Mouse (Mus musculus): ENCODE data around the gene Rdm1. TPM values are rescaled to one million over a fixed set of nuclear protein-coding genes. Genes with fewer than 3 reads are reported as not detected.
"Not testable (repeated sequence)": the region's sequence is repeated elsewhere in the genome, so short reads cannot be mapped to it uniquely, and the experiment has no call there.

Gene Rdm1
- polyA plus RNA-seq, 1 experiment from 2014 or later = 8.3 TPM

DNA sequence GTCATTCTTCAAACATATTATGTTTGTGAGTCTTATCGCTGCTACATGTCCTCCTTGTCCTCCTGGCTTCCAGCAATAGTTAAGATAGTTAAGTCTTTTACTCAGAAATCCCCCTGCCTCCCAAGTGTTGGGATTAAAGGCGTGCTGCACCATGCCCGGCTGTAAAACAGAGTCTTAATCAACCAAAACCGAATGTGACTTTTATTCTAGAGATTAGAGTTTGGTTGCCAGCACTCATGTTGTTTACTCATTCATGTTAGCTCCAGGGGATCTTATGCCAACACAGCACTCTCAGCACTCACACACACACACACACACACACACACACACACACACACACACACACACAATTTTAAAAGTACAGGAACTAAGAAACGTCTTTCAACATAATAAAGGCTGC is 15.9 kb downstream of the Rdm1 start:
- H3K9ac ChIP-seq = no peak overlapping the region
- DNase-seq = no peak
- no peaks in the 10 kb centered on the region for H3K27me3 ChIP-seq
- no peak overlapping the region for H3K4me3 ChIP-seq (replicated peaks)
- H3K4me2 ChIP-seq = 0 out of 2 replicates have a peak overlapping the region, but pooled peaks have one; percentile 14
- peaks cover 29% of the 10 kb centered on the region for H3K4me1 ChIP-seq (replicated peaks)
- no peak for ATAC-seq (ENCODE audit: low read depth)
- H3K27ac ChIP-seq = peak overlapping the region; percentile 53
- 40% methylated on average over 5 of the region's 5 CpGs for WGBS (ENCODE audit: insufficient replicate concordance)
- H3K9me3 ChIP-seq (replicated peaks) = no peaks in the 10 kb centered on the region
- H3K36me3 ChIP-seq = no peaks in the 10 kb centered on the region

- Histone ChIP-seq H3K9ac (no peak overlapping the region), H3K4me1 (replicated peaks) (peaks cover 29% of the 10 kb centered on the region), H3K4me3 (replicated peaks) (no peak overlapping the region), H3K9me3 (replicated peaks) (no peaks in the 10 kb centered on the region), H3K27ac (peak overlapping the region; percentile 75; the same call in 1 of the 2 replicates), H3K27me3 (no peaks in the 10 kb centered on the region), H3K36me3 (no peaks in the 10 kb centered on the region), H3K4me2 (no peak overlapping the region)
- WGBS (ENCODE audit: insufficient replicate concordance) = 47% methylated on average over 3 of the region's 3 CpGs
- ATAC-seq (ENCODE audit: low read depth) (no peak), DNase-seq (no peak)
These were observed 17.6 kb downstream of the Rdm1 start for GRCm38 (mm10) chr11:101644591-101644990.

DNA sequence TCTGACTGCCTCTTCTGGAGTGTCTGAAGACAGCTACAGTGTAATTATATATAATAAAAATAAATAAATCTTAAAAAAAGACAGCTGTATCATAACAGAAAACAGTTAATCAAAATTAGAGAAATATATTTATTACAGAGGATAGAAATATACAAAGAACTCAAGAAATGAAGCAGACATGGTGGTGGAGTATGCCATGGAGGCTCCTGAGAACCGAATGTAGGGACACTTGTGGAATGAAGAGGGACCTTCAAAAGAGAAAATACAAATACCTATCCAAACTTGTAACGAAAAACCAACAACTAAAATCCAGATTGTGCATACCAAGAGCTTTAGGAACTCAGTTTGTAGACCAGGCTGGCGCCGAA is 18.0 kb downstream of the Rdm1 start:
- not testable (repeated sequence) for H3K9ac ChIP-seq; H3K9me3 ChIP-seq (replicated peaks); H3K4me2 ChIP-seq; H3K4me3 ChIP-seq (replicated peaks); H3K36me3 ChIP-seq; DNase-seq; H3K27me3 ChIP-seq; ATAC-seq (ENCODE audit: low read depth)
- 1% methylated on average over 4 of the region's 4 CpGs for WGBS (ENCODE audit: insufficient replicate concordance)
- Histone ChIP-seq H3K27ac (peak overlapping the region; percentile 75), H3K4me1 (replicated peaks) (peaks cover 29% of the 10 kb centered on the region)

DNA sequence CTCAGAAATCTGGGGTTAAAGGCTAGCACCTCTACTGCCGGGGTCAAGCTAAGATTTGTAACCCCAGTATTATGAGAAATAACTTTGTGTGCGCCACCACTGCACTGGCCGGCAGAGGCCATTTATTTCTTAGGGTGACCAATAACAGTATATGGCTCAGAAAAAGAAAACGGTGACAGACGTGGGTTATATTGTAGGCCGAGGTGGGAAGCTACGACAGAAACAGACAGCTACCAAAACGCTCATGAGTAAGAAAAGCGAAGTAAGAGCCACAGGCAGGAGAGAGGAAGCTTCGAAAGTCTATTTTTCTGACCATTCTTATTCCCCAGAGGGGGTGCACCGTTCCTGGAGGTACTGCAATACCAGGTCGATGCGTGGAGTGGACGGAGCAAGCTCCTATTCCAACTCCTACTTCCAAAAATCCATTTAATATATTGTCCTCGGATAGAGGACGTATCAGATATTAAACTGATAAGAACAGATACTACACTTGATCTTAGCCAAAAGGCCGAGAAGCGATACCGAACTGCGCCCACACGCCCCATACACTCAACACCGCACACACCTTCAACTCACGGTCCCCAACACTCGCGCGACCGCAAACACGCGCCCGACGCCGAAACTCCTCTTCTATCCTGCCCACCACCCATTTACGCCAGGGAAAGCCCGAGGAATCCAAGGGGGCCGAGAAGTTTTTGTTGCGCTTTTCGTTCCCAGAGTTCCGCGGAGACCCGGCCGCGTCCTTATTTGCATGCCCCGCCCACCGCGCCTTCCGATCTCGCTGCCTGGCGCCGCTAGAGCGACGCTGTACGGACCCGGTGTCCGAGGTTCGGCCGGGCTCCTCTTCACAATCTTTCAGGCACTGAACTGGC is 18.7 kb downstream of the Rdm1 start:
- not testable (repeated sequence) for DNase-seq; H3K36me3 ChIP-seq; H3K9me3 ChIP-seq (replicated peaks); H3K27me3 ChIP-seq
- Histone ChIP-seq H3K4me2 (peak overlapping the region; percentile 63), H3K27ac (peak overlapping the region; percentile 80), H3K4me3 (replicated peaks) (peak overlapping the region; percentile 41), H3K4me1 (replicated peaks) (peaks cover 29% of the 10 kb centered on the region), H3K9ac (peak overlapping the region; percentile 63)
- WGBS (ENCODE audit: insufficient replicate concordance) = under 1% methylated on average over 45 of the region's 56 CpGs
- peak; percentile 80 for ATAC-seq (ENCODE audit: low read depth)

- WGBS (ENCODE audit: insufficient replicate concordance) = 13% methylated on average over 16 of the region's 16 CpGs
- Histone ChIP-seq H3K4me3 (replicated peaks) (peak overlapping the region; percentile 41), H3K27ac (peak overlapping the region; percentile 80), H3K4me2 (peak overlapping the region; percentile 63), H3K4me1 (replicated peaks) (peaks cover 26% of the 10 kb centered on the region), H3K9ac (peak overlapping the region; percentile 63)
- not testable (repeated sequence) for ATAC-seq (ENCODE audit: low read depth); H3K27me3 ChIP-seq; H3K36me3 ChIP-seq; DNase-seq; H3K9me3 ChIP-seq (replicated peaks)
These were observed 19.3 kb downstream of the Rdm1 start for GRCm38 (mm10) chr11:101646283-101646794.

DNA sequence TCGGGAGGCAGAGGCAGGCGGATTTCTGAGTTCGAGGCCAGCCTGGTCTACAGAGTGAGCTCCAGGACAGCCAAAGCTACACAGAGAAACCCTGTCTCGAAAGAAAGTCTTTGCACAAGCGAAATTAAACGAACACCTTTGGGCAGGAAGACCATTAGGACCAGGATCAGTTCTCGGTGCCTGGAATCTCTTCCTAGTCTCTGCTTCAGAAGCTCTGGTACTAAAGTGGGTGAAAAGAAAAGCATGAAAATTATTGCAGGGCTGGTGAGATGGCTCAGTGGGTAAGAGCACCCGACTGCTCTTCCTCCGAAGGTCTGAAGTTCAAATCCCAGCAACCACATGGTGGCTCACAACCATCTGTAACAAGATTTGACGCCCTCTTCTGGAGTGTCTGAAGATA is 20.1 kb downstream of the Rdm1 start:
- not testable (repeated sequence) for H3K27me3 ChIP-seq; ATAC-seq (ENCODE audit: low read depth); DNase-seq; H3K9me3 ChIP-seq (replicated peaks); H3K4me3 ChIP-seq (replicated peaks); H3K36me3 ChIP-seq; H3K27ac ChIP-seq; H3K4me2 ChIP-seq; H3K9ac ChIP-seq
- WGBS (ENCODE audit: insufficient replicate concordance) = 84% methylated on average over 10 of the region's 10 CpGs
- peaks cover 26% of the 10 kb centered on the region for H3K4me1 ChIP-seq (replicated peaks)

GRCm38 (mm10) chr11:101656356-101656755 is 29.4 kb downstream of the Rdm1 start:
- no peak overlapping the region for H3K4me2 ChIP-seq

DNA sequence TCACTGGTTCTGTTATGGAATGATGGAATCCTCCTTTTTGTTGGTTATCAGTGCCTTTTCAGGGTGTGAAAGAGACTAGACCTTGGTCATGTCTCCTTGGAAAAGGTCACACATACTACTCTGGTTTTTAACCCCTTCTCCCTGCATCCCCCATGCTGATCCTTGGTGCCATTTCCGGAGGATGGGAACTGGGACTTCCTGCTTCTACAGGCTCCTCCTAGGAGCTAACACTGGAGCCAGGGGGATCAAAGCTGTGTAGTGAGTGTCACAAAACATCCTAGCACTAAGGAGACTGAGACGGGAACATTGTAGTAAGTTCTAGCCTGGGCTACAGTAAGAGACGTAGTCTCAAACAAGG is 30.5 kb downstream of the Rdm1 start:
- peak overlapping the region; percentile 86 for H3K27ac ChIP-seq
- peak overlapping the region; percentile 50 for H3K4me2 ChIP-seq
- ATAC-seq (ENCODE audit: low read depth) = no peak
- no peaks in the 10 kb centered on the region for H3K36me3 ChIP-seq
- peak overlapping the region; percentile 66 for H3K9ac ChIP-seq
- peaks cover 34% of the 10 kb centered on the region for H3K4me1 ChIP-seq (replicated peaks)
- H3K4me3 ChIP-seq (replicated peaks) = peak overlapping the region; percentile 31; the same call in 1 of the 2 replicates
- H3K9me3 ChIP-seq (replicated peaks) = 0 out of 2 replicates have a peak, but pooled peaks cover 6% of the 10 kb centered on the region
- 9% methylated on average over 3 of the region's 3 CpGs for WGBS (ENCODE audit: insufficient replicate concordance)
- peaks cover 19% of the 10 kb centered on the region for H3K27me3 ChIP-seq
- DNase-seq = no peak

More at GRCm38 (mm10) chr11:101656356-101656755, 29.4 kb downstream of the Rdm1 start:
- Histone ChIP-seq H3K27me3 (peaks cover 21% of the 10 kb centered on the region), H3K36me3 (no peaks in the 10 kb centered on the region), H3K4me3 (replicated peaks) (no peak overlapping the region), H3K27ac (no peak overlapping the region), H3K4me1 (replicated peaks) (peaks cover 24% of the 10 kb centered on the region), H3K9ac (no peak overlapping the region), H3K9me3 (replicated peaks) (0 out of 2 replicates have a peak, but pooled peaks cover 6% of the 10 kb centered on the region)
- WGBS (ENCODE audit: insufficient replicate concordance) = 77% methylated on average over 4 of the region's 4 CpGs
- DNase-seq = no peak
- no peak for ATAC-seq (ENCODE audit: low read depth)

DNA sequence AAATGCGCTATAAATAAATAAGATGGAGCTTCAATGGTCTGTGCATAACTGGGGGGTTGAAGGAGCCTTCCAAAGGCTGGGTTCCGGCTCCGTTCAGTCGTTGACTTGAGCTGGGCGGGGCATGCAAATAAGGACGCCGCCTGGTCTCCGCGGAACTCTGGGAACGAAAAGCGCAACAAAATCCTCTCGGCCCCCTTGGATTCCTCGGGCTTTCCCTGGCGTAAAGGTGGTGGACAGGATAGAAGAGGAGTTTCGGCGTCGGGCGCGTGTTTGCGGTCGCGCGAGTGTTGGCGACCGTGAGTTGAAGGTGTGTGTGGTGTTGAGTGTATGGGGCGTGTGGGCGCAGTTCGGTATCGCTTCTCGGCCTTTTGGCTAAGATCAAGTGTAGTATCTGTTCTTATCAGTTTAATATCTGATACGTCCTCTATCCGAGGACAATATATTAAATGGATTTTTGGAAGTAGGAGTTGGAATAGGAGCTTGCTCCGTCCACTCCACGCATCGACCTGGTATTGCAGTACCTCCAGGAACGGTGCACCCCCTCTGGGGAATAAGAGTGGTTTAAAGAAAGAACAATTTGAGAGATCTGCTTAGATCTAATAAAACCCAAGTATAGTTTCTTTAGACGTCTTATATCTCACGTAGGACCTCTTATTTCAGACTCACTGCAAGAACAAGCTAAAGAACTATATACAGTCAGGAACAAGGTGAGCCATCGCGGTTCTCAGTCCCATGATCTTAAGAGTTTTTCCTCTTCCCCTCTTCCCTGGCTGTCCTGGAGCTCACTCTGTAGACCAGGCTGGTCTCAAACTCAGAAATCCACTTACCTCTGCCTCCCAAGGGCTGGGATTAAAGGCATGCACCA is 31.1 kb downstream of the Rdm1 start:
- under 1% methylated on average over 38 of the region's 40 CpGs for WGBS (ENCODE audit: insufficient replicate concordance)
- peak overlapping the region; percentile 31; the same call in 1 of the 2 replicates for H3K4me3 ChIP-seq (replicated peaks)
- ATAC-seq (ENCODE audit: low read depth) = peak; percentile 95

DNA sequence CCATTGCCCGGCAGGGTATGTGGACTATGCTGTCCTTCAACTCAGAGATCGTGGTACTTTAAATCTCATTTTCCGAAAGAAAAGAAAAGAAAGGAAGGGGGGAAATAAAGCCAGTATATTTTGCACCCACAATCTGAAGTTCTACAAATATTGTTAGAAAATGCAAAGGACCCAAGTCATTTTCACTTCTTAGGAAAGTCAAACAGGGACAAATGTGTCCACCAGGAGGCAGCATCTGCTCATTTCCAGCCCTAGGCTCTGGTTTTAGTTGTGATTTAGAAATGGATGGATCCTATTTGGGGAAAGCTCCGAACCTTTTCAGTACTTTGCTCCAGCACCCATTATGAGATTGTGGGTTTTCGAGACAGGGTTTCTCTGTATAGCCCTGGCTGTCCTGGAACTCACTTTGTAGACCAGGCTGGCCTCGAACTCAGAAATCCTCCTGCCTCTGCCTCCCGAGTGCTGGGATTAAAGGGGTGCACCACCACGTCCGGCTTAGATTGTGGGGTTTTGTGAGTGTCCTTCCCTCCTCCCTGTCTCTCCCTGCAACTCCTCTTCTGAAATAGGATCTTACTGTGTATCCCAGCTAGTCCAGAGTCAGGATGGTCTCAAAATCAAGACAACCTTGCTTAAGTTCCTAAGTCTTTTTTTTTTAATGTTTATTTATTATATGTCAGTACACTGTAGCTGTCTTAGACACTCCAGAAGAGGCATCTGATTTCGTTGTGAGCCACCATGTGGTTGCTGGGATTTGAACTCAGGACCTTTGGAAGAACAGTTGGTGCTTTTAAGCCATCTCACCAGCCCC is 32.0 kb downstream of the Rdm1 start:
- peaks cover 12% of the 10 kb centered on the region; the same call in 1 of the 2 replicates for H3K27me3 ChIP-seq
- H3K9ac ChIP-seq = no peak overlapping the region
- WGBS (ENCODE audit: insufficient replicate concordance) = 22% methylated on average over 10 of the region's 10 CpGs
- DNase-seq (peak; percentile 56), ATAC-seq (ENCODE audit: low read depth) (peak; percentile 7; the same call in 1 of the 2 replicates)
- no peaks in the 10 kb centered on the region for H3K36me3 ChIP-seq
- H3K9me3 ChIP-seq (replicated peaks) = 0 out of 2 replicates have a peak, but pooled peaks cover 6% of the 10 kb centered on the region
- no peak overlapping the region for H3K4me3 ChIP-seq (replicated peaks)
- H3K4me1 ChIP-seq (replicated peaks) = peaks cover 48% of the 10 kb centered on the region
- no peak overlapping the region for H3K4me2 ChIP-seq
- peak overlapping the region; percentile 65 for H3K27ac ChIP-seq

More for the DNA sequence above, 31.1 kb downstream of the Rdm1 start:
- not testable (repeated sequence) for H3K36me3 ChIP-seq; H3K9me3 ChIP-seq (replicated peaks)
- DNase-seq = peak; percentile 77
- peak overlapping the region; percentile 50 for H3K4me2 ChIP-seq
- H3K27me3 ChIP-seq = peaks cover 15% of the 10 kb centered on the region
- H3K27ac ChIP-seq = peak overlapping the region; percentile 86
- H3K4me1 ChIP-seq (replicated peaks) = peaks cover 40% of the 10 kb centered on the region
- peak overlapping the region; percentile 66 for H3K9ac ChIP-seq

Measured in liver, embryonic 13.5 days (tissue).